Mouse (Mus musculus): ENCODE measurements around the gene Zfp106.
A peak's percentile ranks its signal among the peaks of the same experiment; 100 is the strongest.
"Not testable (repeated sequence)": the region's sequence is repeated elsewhere in the genome, so short reads cannot be mapped to it uniquely, and the experiment has no call there.

Gene Zfp106

GRCm38 (mm10) chr2:120563235-120563990, at the start of gene Zfp106:
Zfp106 (minus strand) TSS chr2:120563843.
- peak; percentile 72 to 84 for DNase-seq (ENCODE audit: low read depth in 2 of 2, low spot score in 2 of 2)

DNA sequence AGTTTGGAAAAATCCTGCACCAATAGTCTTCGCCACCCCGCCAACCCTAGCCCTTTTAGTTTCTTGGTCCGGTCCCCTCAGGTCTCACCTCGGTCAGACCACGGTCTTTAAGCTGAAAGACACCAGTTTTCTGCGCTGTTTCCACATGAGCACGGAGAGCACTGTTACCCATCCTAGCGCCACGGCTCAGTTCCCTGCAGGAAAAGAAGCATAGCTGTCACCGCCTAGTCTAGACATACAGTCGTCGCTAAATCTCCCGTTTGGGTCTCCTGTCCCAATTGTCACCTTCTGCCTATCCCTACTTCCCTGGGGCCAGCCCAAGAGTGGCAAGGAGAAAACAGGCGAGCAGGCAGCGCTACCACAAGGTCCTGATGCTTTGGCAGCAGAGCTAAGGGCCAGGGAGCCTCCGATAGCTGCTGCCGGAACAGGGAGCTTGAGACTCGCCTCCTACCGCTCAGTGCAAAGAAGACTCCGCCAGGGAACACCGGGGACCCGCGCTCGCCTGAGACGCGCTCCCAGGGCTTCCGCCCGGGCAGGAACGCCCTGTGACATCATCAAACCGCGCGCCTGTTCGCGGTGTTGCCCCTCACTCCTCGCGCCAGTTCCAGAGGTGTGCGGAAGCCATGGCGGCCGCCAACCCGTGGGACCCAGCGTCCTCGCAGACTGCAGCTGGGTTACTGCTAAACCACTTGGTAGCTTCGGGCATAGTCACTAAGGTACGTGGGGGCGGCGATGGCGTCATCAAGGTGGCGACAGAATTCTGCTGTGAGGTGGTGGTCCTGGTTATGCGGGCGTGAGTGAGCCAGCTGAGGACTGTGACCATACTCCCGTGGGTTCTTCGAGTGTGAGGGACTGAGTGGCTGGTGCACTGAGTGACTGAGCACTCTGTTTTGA, 45.4 kb upstream of the Zfp106 start, which contains the start of the genes Haus2 and Lrrc57:
Haus2 (plus strand) TSS at position 554 of the 894 bp plus-strand sequence.
Lrrc57 (minus strand) TSS at position 691 of the 894 bp plus-strand sequence.
- DNase-seq (ENCODE audit: low read depth in 2 of 2, low spot score in 2 of 2) = peak; percentile 88 to 91

DNA sequence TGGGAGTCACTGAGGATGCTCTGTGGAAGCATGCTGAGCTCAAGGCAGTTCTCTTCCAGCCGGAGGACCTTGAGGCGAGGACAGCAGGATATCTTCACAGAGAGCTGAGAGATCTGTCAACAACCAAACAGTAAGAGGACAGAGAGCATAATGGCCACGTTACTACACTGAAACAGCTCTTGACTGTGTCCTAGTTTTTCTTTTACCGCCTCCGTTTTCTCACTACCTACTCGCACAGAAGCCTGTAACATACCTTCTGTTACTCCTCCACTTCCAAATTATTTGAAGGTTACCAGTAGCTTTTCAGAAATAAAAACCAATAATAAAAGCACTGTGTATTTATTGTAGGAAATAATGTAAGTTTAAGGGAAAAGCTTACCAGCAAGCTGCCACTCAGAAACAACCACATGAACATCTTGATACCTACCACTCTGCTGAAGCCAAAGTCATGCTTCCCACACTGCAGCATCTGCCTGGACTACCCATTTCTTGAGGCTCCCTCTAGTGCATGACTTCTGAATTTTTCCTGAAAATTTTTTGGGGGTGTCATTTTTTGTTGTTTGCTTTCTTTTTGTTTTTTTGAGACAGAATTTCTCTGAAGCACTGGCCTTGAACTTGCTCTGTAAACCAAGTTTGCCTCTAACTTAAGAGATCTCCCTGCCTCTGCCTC, 42.5 kb upstream of the Zfp106 start:
- peak in 1 of 2 experiments; percentile 15 for DNase-seq (ENCODE audit: low read depth in 2 of 2, low spot score in 2 of 2)

DNA sequence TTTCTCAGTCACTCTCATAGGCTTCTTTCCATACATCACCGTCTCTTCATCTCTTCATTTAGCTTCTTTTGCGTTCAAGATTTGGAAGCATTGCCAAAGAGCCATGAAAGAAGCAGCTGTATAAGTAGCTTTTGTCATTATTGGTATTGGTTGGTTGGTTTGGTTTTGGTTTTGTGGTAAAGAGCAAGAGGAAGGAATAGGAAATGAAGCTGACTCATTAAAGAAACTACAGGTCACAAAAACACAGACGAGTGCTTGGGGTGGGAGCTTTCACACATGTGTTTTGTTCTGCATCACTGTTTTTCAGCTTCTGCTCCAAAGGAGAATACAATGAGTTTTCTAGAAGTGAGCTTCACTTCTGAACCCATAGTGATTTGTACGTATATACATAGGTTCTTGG, 35.9 kb upstream of the Zfp106 start:
- DNase-seq (ENCODE audit: low read depth in 2 of 2, low spot score in 2 of 2) = no peak

DNA sequence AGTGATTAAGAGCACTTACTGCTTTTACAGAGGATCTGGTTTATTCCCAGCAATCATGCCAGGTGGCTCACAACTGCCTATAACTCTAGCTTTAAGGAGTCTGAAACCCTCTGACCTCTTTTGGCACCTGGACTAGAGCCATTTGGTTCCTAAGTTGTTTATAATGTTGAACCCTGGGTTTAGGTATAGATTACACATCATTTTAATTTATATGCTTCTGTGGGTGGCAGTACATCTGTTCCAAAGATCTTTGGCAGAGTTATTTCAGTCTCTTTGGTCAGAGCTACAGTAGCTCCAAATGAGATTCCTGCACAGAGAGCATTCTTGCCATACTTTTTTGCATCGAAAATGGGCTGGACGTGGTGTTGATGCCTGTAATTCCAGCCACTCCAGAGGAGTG, 34.1 kb upstream of the Zfp106 start:
- no peak for DNase-seq (ENCODE audit: low read depth in 2 of 2, low spot score in 2 of 2)

DNA sequence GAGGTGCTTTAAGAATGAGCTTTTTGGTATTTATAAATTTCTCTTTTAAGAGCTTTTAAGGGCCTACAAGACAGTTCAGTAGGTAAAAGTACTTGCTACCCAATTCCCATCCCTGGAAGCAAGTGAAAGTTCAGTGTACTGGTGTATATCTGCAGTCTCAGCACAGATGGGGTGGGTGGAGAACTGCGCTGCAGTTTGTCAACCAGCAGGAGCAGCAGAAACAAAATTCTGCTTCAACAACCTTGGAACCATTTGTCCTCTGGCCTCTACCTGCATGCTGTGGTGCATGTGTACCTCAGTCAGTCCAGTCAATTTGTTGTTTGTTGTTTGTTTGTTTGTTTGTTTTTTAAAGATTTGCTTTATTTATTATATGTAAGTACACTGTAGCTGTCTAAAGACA, 28.6 kb upstream of the Zfp106 start:
- DNase-seq (ENCODE audit: low read depth in 2 of 2, low spot score in 2 of 2) = no peak

DNA sequence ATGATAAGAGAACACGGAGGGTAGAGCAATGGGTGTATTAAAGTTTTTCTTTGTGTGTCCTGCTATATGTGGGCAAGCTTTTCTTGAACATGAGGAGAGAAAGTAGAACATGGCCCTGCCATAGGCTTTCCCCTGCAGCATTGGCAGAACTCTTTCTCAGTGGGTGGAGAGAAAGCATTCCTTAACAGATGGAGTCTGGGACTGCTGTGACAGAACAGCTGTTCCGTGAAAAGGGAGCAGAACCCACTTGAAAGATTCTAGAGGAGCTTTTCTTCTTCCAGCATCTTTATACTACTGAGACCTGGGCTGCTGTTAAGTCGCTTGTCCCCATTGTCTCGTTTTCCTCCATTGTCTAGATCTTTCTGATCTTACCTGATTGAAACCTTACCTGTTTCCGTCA, 26.1 kb upstream of the Zfp106 start:
- no peak for DNase-seq (ENCODE audit: low read depth in 2 of 2, low spot score in 2 of 2)

DNA sequence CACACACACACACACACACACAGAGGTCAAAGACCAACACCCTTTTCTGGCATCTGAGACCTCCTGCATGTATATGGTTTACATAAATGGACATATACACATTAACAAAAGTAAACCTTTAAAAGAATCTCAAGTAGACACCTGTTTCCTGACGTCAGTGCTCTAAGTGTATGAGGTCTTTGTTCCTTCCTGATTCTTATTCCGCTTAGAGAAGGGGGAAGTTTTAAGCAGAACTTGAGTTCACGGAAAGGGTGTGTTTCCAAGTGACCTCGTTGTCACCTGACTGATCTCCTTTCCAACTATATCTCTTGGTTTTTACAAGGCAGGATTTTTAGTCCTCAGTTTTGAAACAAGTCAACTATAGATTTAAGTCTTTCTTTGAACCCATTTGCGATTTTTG, 14.6 kb upstream of the Zfp106 start:
- no peak for DNase-seq (ENCODE audit: low read depth in 2 of 2, low spot score in 2 of 2)

GRCm38 (mm10) chr2:120577799-120578198, 14.2 kb upstream of the Zfp106 start:
- DNase-seq (ENCODE audit: low read depth in 2 of 2, low spot score in 2 of 2) = no peak

DNA sequence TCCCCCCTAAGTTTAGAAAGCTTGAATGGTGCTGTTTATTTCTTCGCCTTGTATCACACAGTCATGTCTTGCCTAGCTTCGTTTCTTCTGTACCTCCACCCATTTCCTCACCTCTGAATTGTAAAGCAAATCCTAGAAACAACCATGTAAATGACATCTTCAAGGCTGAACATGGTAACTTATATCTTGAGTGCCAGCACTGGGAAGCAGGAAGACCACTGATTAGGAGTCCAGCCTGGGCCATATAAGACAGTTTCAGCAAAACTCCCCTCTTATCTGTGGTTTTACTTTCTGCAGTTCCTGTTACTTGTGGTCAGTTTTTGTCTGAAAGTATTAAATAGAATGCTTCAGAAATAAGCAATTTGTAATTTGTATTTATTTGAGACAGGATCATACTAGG, 12.3 kb upstream of the Zfp106 start:
- DNase-seq (ENCODE audit: low read depth in 2 of 2, low spot score in 2 of 2) = no peak

- DNase-seq (ENCODE audit: low read depth in 2 of 2, low spot score in 2 of 2) = no peak
Measured at GRCm38 (mm10) chr2:120575121-120575520, 11.5 kb upstream of the Zfp106 start.

GRCm38 (mm10) chr2:120572161-120572560, 8.5 kb upstream of the Zfp106 start:
- not testable (repeated sequence) for DNase-seq (ENCODE audit: low read depth in 2 of 2, low spot score in 2 of 2)

DNA sequence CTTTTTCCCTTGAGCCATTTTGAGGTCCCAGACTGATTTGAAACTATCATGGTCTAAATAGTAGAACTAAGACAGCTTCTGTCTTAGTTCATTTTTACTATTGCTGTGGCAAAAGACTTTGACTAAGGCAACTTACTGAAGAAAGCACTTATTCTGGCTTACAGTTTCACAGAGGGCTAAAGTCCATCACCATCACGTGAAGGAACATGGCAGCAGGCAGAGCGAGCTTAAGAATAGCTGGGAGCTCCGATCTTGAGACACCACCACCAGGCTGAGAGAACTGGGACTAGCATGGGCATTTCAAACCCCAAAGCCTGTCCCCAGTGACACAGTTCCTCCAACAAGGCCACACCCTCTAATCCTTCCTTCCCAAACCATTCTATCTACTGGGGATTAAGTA, 7.4 kb upstream of the Zfp106 start:
- DNase-seq (ENCODE audit: low read depth in 2 of 2, low spot score in 2 of 2) = no peak

DNA sequence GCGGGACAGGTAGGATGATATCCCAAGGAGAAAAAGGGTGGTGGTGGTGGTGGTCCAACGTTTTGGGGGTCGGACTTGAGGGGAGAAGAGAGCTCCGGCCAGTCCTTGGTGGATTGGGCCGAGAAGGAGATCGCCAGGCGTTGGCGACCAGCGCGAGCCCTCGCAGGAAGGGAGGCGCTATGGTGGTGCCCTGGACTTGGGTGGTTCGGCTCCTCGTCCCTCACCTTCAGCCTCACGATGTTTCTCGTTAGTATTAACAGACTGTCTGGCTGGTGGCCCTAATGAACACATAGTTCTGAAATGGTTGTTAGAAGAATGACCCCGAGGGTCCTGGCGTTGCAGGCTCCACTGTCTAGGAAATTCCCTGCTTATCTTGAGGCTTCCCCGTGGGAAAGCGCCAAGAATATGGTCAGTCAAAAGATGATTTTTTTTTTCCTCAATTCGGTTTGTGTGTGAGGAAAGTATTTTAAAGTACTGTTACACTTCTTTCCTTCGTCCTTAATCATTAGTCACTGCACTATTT, 4.2 kb upstream of the Zfp106 start:
- DNase-seq (ENCODE audit: low read depth in 2 of 2, low spot score in 2 of 2) = no peak

DNA sequence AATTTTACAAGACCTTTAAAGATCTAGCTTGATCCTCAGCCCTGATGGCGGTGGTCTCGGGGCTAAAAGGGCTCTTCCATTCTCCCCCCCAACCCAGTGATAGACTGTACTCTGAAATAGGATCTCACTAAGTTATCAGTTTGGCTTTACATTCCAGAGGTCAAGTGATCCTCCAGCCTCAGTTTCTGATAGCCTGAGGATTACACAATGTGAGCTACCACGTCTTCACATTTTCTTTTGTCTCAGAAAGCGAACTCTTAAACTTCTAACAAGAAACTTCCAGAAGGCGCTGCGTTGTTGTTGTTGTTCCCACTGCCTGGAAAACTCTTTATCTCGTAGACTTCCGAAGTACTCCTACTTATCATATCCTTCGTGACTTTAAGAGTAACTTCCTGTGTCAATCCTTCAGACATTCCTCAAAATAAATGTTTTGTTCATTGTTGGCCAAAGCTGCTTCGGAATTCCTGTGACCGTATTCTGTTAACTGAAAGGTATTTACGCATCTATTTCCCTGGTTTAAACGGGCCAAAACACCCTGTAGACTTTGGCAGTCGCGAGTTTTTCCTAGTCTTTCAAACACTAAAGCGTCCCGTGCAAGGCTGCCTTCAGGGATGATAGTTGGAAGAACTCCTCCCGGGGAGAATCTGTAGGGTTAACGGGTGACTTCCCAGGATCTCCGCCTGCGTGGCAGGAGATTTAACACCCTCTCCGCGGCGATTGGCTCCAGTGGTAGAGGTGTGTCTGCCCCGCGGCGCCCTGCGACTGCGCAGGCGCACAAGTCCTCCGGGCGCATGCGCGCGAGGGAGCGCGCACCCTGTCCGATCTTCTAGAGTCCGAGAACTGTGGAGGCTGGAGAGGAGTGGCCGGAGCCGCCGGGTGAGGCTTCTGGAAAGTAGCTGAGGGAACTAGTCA, 3.5 kb upstream of the Zfp106 start, which contains the start of gene Snap23:
Snap23 (plus strand) TSS at position 786 of the 912 bp plus-strand sequence.
- peak; percentile 72 to 78 for DNase-seq (ENCODE audit: low read depth in 2 of 2, low spot score in 2 of 2)

DNA sequence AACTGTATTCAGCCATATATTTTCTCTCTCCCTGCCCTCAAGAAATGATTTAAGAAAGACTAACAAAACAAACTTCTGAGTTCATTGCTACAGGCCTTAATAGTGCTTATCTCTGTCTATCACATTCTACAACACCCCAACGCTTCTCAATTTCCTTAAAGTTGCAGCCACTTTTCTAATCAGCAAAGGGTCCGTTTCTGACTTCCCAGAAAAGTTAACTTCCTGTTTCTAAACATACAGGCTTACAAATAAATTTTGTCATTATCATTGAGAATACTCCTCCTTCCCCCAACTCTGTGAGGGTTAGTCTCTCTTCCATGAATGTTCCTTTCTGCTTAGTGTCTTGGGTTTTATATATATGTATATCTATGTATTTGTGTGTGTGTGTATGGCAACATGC, 1.7 kb upstream of the Zfp106 start:
- no peak for DNase-seq (ENCODE audit: low read depth in 2 of 2, low spot score in 2 of 2)

DNA sequence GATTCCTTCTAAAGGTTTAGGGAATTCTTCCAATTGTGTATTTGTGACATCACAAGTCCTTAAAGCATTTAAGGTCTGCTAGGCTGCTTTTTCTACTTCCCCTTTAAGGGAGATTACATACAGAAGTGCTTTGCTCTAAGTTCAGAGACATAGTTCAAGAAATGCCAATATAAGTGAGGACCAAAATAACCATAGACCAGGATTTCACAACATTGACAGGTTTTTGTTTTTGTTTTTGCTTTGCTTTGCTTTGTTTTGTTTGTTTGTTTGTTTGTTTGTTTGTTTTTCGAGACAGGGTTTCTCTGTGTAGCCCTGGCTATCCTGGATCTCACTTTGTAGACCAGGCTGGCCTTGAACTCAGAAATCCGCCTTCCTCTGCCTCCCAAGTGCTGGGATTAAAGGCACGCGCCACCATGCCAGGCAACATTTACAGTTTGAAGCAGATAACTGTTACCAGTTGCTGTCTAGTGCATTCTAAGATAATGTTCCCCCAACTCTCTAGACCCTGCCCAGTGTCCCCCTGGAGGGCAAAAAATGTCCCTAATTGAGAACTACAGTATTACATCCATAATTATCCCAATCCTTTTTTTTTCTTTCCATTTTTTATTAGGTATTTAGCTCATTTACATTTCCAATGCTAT, 1.0 kb upstream of the Zfp106 start:
- not testable (repeated sequence) for DNase-seq (ENCODE audit: low read depth in 2 of 2, low spot score in 2 of 2)

- DNase-seq (ENCODE audit: low read depth in 2 of 2, low spot score in 2 of 2) = no peak
Measured at GRCm38 (mm10) chr2:120562859-120563234, 796 bp downstream of the Zfp106 start.

GRCm38 (mm10) chr2:120561524-120561923, 2.1 kb downstream of the Zfp106 start:
- DNase-seq (ENCODE audit: low read depth in 2 of 2, low spot score in 2 of 2) = no peak

- DNase-seq (ENCODE audit: low read depth in 2 of 2, low spot score in 2 of 2) = no peak
Measured at GRCm38 (mm10) chr2:120558813-120559212, 4.8 kb downstream of the Zfp106 start.

Data from CD8-positive naive resting alpha-beta T cell, adult 2 months (primary cell).